Mouse (Mus musculus): ENCODE measurements around the gene Tcte1.

Tcte1 gene

DNA sequence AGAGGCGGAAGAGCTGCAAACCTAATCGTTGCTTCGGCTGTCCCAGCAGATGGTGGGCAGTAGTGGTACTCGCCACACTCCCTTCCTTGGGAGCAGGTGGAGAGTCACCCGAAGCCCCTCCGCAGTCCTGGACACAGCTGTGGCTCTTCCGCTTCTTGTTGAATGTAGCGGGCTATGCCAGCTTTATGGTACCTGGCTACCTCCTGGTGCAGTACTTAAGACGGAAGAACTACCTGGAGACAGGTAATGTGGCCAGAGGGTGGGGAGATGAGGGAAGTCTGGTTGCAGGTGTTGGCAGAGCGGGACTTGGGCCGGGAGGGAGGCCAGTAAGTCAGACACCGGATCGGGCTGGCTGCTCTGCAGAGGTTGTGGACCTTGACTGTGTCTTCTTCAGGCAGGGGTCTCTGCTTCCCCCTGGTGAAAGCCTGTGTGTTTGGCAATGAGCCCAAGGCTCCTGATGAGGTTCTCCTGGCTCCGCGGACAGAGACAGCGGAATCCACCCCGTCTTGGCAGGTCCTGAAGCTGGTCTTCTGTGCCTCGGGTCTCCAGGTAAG is 41.4 kb downstream of the Tcte1 start:
- no peak for DNase-seq (ENCODE audit: low spot score in 2 of 2)

DNA sequence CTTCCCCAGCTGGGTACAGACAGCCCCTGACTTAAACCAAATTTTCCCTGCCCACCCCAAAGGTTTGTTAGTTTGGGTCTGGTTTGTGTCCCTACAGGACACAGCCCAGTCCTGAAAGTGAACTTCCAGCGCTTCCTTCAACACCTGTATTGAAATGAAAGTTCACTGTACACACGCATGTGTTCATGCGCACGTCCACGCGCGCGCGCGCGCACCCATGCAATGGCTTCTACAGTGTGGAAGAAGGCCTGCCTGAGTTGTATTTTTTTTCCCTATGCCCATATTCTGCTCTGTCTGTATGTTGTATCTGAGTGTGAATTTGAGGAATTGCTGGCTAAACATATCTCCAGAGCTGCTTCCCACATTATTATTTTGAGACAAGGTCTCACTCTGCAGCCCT is 41.9 kb downstream of the Tcte1 start:
- DNase-seq (ENCODE audit: low spot score in 2 of 2) = no peak

DNA sequence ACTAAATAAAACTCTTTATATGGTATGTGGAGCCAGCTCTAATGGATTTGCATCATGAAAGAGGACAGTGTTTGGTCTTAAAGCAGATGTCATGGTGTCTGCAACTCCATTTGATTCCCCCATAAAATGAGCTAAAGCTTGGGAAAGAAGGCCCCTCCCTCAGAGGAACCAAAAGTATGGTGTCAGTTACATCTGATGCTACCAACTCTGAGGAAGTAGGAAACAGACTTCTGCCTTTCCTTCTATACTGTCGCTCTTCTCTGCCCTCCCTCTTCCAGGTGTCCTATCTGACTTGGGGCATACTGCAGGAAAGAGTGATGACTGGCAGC is 42.8 kb downstream of the Tcte1 start:
- no peak for DNase-seq (ENCODE audit: low spot score in 2 of 2)

DNA sequence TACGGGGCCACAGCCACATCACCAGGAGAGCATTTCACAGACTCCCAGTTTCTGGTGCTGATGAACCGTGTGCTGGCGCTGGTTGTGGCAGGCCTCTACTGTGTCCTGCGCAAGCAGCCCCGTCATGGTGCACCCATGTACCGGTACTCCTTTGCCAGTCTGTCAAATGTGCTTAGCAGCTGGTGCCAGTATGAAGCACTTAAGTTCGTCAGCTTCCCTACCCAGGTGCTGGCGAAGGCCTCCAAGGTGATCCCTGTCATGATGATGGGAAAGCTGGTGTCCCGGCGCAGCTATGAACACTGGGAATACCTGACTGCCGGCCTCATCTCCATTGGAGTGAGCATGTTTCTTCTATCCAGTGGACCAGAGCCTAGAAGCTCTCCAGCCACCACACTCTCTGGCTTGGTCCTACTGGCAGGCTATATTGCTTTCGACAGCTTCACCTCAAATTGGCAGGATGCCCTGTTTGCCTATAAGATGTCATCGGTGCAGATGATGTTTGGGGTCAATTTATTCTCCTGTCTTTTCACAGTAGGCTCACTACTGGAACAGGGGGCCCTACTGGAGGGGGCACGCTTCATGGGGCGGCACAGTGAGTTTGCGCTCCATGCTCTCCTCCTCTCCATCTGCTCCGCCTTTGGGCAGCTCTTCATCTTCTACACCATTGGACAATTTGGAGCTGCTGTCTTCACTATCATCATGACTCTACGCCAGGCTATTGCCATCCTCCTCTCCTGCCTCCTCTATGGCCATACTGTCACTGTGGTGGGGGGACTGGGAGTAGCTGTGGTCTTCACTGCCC is 43.3 kb downstream of the Tcte1 start:
- no peak for DNase-seq (ENCODE audit: low spot score in 2 of 2)

DNA sequence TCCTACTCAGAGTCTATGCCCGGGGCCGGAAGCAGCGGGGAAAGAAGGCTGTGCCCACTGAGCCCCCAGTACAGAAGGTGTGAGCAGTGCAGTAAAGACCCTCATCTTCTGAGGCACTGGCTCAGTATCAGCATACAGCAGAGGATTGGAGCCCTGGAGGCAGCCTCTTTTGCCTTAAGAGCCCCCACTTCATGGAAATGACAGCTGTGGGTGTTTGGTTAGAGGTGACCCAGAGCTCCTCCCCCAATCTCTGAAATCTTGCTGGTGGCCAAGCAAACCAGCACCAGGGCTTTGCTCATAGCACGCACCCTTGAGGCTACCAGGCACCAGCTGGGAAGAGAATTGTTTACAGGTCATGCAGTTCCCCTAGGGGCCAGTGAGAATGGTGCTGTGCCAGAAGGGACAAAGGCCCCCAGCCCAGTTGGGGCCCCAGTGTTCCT is 43.9 kb downstream of the Tcte1 start:
- DNase-seq (ENCODE audit: low spot score in 2 of 2) = no peak

DNA sequence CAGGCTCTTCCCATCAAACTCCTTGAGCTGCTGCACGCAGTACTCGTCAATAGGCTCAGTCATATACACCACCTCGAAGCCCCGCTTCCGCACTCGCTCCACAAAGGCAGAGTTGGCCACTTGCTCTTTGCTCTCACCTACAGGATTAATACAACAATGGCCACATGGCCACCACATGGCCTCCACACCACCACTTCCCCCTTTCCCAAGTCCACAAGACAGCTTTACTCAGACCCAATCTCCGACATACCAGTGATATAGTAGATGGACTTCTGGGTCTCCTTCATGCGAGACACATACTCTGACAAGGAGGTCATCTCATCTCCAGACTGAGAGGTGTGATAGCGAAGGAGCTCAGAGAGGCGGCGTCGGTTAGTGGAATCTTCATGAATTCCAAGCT is 45.8 kb downstream of the Tcte1 start:
- DNase-seq (ENCODE audit: low spot score in 2 of 2) = no peak

DNA sequence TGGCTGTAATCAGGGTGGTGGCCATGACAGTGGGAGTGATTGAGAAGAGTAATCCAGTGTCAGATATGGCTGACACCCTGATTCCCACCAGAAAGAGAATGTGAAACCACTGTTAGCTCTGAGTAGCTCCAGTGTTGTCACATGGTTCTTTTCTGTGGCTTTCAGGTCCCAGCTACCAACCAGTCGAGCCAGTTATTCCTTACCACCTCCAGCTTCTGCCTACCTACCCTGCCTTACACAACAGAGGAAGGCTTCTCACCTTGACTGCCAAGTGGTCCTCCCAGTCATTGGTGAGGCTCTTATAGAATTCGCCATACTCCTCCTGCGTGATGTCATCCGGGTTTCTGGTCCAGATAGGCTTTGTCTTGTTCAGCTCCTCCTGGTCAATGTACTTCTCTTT is 46.8 kb downstream of the Tcte1 start:
- DNase-seq (ENCODE audit: low spot score in 2 of 2) = no peak

DNA sequence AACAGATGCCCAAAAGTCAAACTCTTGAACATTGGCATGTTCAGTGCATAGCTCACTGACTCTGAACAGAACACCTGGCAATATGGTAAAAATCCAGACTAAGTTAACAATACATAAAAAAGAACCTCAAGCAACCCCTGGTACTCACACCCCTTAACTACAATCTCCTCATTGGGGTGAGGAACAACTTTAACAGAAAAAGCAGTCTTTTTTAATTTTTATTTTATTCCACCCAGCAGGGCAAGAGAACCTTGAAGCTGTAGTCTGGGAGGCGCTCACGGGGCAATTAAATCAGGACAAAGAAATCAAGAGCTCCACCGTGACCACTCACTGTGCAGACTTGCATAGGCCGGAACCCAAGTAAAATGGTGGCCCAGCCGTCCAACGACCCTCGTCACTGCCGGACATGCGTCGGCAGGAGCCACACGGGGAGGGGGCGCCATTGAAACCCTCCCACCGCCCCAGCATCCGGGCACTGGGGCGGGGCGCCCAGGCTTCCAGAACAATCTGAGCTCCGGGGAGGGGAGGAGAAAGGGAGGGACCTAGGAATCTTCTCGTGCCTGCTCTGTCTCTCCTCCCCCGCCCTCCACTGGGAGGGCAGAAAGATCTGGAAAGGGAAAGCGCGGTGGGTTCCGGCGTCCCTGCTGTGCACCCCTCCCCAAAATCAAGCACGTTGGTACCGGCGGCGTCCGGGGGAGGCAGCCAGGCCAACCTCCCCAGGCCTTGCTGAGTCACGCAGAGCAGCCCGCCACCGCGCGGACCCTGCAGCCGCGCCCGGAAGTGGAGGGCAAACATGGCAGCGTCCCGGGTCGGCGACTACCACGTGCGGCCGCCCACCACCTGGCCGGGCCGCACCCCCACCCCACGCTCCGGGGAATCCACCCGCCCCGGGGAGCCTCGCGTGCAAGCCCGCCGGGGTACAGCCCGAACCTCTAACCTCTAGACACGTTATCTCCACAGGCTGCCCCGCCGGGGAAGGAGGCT is 49.2 kb downstream of the Tcte1 start:
- peak; percentile 62 to 80 for DNase-seq (ENCODE audit: low spot score in 2 of 2)

DNA sequence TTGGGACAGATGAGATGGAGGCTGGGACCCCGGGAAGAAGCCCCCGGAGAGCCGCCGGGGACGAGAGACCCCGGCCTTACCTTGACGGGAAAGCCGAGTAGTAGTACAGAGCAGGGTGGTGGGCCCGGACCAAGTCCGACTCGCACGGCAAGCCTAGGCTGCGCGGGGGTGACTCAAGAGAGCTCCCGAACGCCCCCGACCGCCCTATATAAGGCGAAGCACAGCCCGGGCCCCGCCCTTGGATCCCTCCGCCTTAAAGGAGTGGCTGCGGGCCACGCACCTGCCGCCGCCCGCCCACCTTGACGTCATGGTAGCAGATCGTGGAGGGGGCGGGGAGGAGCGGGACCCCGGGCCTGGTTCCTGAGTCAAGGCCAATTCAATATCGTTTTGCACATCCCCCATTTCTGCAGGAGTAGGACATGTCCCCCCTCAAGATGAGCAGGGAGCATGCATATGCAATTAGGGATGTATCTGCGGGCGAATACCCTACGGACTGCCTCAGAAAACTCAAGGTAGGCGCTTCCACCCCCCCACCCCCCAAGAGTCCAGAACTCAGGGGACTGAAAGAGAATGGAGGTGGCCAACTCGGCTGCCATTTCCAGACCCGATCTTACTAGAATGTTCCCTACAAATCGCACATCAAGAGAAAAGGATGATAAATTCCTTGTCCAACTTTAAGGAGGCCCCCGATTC is 50.0 kb downstream of the Tcte1 start, which contains the start of gene Hsp90ab1:
Hsp90ab1 (minus strand) TSS at position 185 of the 693 bp plus-strand sequence.
- DNase-seq (ENCODE audit: low spot score in 2 of 2) = peak; percentile 99

DNA sequence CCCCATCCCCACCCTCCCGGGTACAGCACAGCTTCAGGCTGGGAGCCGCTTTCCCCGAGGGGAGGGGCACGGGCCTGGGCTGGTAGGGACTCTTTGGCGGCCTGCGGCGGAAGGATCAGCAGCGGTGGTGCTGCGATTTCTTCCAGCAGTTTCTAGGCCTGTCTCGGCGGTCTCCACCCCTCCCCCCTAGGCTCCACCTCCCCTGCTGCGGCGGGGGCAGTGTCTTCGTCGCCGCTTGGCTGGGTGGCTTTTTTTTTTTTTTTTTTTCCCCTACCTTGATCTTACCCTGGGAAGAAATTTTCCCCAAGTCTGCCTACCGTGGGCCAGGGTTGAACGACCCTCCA is 50.5 kb downstream of the Tcte1 start:
- DNase-seq (ENCODE audit: low spot score in 2 of 2) = peak; percentile 93 to 95

DNA sequence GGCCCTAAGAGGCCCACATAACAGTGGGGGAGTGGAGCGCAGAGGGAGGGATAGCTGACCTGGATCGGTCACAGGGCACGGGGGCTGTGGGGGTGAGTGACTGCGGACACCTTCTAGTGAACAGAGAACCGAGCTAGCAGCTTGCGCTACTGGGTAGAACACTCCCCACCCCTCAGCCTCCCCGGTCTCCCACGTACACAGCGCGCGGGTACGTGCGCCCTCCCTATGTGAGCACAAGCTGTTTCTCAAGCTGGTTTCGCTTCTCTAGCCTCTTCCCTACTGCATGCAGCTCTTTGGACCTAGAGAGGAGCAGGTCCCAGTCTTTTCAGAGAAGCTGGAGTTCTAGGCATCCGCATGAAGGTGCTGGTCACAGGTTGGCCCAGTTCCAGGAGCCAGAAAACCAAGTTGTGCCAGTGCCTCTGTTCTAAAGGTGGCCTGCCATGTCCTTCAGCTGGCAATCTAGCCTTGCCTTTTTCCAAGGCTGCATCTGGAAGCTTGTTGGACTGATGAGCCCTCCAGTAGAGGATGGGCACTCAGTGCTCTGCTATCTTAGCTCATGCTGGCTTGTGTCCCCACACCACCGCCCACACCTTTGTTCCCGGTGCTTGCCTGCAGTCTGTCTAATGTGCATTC is 51.0 kb downstream of the Tcte1 start:
- DNase-seq (ENCODE audit: low spot score in 2 of 2) = peak in 1 of 2 experiments; percentile 72

DNA sequence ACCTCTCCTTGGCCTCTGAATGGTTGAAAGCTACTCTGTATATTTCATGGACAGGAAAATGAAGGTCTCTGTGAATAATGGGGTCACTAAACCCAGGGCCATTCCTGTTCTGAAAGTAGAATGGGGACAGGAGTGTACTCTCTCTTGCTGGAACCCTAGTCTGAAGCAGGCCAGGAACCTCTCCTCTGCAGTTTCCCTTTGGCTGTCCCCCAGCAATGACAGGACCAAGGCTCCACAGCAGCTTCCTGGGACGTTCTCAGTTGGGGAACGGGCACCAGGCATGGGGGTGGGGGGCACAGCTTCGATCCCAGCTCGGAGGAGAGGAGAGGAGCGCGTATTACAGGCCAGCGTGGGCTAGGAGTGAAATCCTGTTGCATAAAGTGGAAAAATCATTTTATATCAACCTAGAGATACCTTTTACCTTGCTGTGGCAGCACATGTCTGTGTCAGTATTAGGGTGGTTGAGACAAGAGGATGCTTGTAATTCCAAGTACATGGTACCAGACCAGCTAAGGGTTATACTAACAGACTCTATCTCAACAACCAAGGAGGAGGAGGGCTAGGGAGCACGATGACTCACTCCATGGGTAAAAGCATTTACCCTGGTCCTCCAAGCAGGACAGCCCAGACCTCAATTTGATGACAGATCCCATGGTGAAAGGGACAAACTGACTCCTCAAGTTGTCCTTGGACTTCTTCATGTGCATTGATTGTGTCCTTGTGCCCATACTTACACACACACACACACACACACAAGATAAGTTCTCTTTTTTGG is 52.1 kb downstream of the Tcte1 start:
- DNase-seq (ENCODE audit: low spot score in 2 of 2) = no peak

DNA sequence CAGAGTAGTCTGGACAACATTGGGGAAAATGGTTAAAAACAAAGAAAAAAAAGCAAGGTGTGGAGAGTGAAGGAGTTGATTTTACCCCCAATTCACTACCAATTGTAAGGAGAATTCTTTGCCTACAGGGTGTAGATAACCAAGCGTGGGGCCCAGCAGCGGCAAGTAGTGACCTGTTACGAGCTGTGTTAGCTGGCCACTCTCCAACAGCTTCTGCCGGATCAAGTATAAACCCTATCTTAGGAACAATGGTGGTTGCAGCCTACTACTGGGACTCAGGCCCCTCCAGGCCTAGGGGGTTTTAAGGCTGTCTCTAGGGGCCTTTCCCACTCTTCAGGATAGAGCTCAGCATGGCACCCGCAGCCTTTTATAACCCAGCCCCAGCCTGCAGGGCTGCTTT is 55.0 kb downstream of the Tcte1 start:
- DNase-seq (ENCODE audit: low spot score in 2 of 2) = no peak

DNA sequence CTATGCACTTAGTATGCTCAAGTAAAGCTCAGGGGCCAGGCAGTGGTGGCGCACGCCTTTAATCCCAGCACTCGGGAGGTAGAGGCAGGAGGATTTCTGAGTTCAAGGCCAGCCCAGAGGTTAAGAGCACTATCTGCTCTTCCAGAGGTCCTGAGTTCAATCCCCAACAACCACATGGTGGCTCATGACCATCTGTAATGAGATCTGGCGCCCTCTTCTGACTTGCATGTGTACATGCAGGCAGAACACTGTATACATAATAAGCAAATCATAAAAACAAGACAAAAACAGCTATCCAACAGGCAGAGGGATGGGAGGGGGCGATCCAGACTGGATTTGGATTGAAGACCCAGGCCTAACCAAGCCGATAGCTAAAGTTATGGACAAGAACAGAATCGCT is 55.6 kb downstream of the Tcte1 start:
- DNase-seq (ENCODE audit: low spot score in 2 of 2) = no peak

DNA sequence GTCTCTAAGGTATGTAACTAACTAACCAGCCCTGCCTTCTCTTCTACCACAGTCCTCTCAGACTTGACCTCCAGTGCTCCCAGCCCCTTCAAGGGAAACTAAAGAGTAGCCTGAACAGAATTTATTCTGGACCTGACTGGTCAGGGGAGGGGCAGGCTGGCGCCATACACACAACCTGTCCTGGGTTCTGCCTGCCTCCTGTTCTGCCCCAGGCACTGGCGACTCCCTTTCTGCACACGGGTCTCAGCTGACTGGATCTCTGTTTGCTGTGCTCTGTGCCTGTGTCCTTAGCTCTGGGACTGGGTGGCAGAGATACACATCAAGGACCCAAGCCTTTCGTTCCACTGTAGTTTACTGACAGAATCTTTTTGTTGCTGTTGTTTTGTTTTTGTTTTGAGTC is 56.3 kb downstream of the Tcte1 start:
- no peak for DNase-seq (ENCODE audit: low spot score in 2 of 2)

DNA sequence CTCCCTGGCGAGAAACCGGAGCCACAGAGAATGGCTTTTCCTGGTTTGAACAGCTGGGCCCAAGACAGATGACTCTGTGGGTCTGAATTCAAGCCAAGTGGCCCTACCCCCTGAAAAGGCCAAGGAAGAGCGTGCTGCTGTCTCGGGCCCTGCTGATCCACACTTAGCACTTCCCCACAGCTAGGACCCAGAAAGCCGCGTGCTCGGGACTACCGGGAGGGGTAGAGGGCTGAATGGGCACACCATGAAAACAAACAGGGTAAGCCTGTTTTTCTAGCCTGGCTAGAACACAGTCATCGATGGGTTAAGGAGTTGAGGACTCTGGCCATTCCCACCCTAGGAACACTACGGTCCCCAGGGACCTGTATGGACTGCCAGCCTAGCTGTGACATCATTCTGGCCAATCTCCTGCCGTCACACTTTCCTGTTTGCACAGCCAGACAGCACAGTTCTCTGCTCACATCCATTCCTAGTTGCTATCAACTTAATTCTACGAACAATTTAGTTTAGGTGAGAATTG is 57.8 kb downstream of the Tcte1 start:
- DNase-seq (ENCODE audit: low spot score in 2 of 2) = no peak

DNA sequence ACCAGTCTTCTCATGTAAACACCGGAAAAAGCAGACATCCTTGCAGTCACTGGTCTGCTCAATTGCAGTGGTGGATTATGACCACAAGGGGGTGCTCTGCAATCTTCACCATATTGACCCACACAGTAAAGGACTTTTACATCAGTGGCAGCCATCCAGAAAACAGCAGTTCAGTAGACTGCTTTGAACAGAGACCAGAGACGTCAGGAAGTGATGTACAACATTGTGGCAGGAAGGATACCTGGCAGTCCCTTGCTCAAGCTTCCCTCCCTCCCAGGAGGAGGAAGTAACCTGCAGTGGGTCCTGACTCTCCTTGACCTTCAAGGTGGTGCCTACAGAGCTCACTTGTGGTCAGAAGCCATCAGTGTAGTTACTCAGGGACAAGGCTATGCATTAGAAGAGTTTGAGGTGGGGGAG is 58.3 kb downstream of the Tcte1 start:
- DNase-seq (ENCODE audit: low spot score in 2 of 2) = peak in 1 of 2 experiments; percentile 72

DNA sequence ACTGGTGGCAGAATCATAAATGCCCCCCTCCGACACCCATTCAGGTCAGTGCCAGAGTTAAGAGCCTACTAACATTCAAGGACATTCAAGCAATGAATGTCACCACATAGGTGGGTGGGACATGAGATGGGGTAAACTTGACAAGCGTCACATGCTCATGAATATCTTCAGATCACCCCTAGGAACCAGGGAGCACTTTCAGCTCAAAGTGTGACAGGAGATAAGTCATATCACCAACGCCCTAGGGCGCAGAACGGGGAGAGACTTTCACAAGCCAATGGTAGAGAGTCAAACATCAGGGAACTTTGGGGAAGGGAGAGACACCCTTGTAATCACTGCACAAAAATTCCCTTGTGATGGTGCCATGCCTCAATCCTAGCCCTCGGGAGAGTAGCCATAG is 59.0 kb downstream of the Tcte1 start:
- no peak for DNase-seq (ENCODE audit: low spot score in 2 of 2)

DNA sequence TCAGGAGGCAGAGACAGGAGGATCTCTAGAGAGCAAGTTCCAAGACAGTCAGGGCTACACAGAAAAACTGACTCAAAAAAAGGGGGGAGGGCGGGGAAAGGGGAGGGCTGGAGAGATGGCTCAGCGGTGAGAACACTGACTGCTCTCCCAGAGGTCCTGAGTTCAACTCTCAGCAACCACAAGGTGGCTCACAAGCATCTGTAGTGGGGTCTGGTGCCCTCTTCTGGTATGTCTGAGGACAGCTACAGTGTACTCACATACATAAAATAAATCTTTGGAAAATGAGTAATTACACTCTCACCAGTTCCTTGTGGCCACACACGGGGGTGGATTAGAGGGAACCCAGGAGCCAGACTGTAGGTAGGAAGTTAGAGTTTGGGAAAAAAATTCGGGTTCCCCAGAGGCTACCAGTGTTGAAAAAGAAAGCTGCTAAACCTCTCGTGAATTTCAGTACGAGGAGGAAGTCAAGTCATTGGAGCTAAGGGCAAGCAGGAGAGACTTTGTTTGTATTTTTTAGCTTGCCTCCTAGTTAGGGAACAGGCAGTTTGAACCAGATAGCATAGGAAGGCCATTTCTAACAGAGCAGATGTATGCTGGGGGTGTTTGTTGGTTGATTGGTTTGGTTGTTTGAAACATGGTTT is 59.6 kb downstream of the Tcte1 start:
- DNase-seq (ENCODE audit: low spot score in 2 of 2) = no peak

All from cerebellum, postnatal 4 days (tissue).